Mouse (Mus musculus) urinary bladder, postnatal 14 days (tissue): ENCODE measurements at regions not wholly inside any gene's neighbourhood (a gene's known extent, or its start where the extent isn't known, plus 50 kb on each side); places are given as distances from the start of the nearest gene placed in this dataset.
"Not testable (repeated sequence)": the region's sequence is repeated elsewhere in the genome, so short reads cannot be mapped to it uniquely, and the experiment has no call there.

Source experiments
- DNase-seq: peaks from one replicate; pipeline ENCODE4 v3.0.0; 2021; ENCODE audit warnings: low spot score

- no peak for DNase-seq
Measured at GRCm38 (mm10) chr15:93094202-93095135, 180.5 kb downstream of the Gxylt1 start.

- DNase-seq: no peak
Measured at GRCm38 (mm10) chr15:93091396-93091795, 183.6 kb downstream of the Gxylt1 start.

- peak; percentile 55 for DNase-seq
Measured at GRCm38 (mm10) chr15:93089347-93089746, 185.6 kb downstream of the Gxylt1 start.

DNA sequence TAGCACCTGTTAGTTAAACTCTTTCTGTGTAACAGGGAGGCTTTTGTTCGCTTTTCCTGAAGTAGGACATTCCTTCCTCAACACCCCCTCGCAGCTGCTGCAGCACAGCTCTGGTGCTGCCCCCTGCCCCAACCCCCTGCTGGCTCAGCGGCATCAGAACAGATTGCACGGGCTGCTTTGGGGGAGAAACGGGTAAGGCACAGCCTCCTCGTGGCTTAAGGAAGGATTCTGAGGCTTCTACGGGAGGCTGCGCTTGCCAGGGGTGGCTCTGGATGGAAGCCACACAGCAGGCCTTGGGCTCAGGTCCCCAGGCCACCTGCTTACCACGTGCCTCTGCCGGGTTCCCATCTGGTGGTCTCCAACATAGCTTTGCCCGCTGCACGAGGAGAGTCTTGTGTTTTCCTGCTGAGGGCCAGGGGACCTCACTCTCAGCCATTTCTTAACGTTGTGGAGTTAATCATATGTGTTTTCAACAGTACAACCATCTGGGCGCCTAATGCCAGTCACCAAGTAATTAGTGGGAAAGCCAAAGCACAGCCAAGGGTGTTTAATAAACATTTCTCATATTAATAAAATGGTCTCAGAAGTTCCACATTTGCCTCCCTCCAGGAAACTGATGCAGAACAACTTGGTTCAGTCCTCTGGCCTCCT lies 189.9 kb downstream of the Gxylt1 start:
- no peak for DNase-seq

DNA sequence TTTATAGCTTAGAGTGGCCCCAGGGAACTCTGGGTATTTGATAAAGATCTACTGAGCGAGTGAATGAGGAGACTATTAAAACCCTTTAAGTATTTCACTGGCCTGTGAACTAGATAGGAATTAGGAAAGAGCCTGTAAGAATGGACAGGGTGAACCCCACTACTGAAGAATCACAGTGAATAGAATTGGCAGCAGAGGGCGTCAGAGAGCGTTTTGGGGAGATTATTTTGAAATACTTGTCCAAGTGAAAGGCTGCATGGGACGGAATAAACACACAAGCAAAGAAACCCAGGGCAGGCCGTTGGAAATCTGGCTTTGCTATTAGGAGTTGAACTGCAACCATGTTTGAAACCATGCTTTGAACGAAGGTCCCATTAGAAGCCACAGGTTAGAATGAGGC lies 200.9 kb downstream of the Gxylt1 start:
- DNase-seq: no peak

GRCm38 (mm10) chr15:93062213-93063131 lies 212.5 kb downstream of the Gxylt1 start:
- no peak for DNase-seq

- no peak for DNase-seq
Measured at GRCm38 (mm10) chr15:93053471-93053870, 221.5 kb downstream of the Gxylt1 start.

DNA sequence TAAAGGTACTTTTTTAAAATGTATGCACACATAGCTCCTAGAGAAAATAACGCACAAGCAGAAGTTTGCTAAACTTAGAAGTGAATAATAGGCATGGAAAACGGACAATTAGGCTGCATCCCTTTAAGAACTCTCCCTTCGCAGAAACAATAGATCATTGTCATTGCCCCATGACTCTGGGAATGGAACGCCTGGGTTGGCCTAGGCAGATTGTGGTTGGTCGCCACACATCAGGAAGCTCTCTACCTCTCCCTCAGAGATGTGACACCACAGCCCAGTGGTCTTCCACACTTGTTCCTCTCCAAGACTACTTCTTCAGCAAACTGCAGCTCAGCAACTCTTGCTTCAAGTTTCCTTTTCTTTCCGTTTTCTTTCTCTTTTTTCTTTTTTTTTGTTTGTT lies 247.8 kb downstream of the Gxylt1 start:
- DNase-seq: no peak

GRCm38 (mm10) chr15:93026456-93027078 lies 248.4 kb downstream of the Gxylt1 start:
- no peak for DNase-seq

DNA sequence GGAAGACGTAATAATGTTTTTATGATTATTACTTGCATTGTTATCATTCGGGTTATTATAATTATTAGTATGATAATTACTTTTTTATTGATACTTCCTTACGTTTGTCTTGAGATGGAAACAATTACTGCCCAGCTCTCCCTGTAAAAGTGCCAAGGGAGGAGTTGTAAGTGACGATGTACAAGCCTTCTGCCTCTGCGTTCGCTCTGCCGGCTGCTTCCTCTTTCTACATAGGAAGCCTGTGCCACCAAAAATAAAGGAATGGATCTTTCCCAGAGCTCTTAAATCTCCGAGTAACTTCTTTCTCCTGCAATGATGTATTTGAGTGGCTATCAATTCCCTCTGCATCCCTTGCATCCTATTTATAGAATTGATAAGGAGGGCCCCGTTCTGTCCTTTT lies 249.2 kb downstream of the Gxylt1 start:
- no peak for DNase-seq

DNA sequence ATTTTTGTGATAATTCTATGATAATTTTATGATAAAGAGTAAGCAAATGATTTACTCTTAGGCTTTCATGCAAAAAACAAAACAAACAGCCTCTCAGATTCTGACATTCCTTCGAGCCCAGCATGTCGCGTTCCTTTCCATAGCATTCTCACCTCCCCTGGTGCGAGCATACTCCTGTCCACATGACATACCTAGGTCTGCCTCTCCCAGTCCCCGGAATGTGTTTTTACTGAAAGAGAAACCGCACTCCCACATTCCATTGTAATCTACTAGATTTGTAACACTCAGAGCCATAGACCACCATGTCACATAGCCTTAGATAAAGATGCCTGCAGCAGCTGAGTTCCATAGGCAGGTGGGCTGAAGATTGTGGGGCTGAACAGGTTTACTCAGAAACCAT lies 250.8 kb downstream of the Gxylt1 start:
- DNase-seq: no peak

GRCm38 (mm10) chr15:93011166-93011565 lies 263.8 kb downstream of the Gxylt1 start:
- DNase-seq: no peak

- DNase-seq: no peak
Measured at GRCm38 (mm10) chr15:93010629-93011028, 264.4 kb downstream of the Gxylt1 start.

DNA sequence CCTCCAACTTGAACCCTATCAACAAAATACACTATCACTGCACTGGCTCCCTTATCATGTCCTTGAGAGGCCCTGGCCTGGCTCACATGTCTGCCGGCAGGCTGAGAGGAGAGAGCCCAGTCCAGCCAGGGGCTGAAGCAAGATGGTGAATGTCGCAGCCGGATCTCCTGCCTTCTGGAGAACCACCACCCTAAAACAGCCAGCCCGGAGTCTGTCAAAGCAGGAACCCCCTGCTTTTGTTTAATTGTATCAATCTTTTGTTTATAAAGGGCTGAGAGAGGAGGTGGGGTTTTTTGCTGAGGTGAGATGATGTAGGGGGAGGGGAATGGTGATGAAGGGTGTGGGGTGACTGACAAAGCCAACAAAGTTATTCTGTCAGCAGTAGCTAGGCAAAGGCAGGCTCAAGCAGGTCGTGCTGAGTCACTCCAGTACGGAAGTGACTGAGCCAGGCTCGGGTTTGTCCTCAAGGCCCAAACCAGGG lies 269.2 kb downstream of the Gxylt1 start:
- DNase-seq: peak; percentile 39

- not testable (repeated sequence) for DNase-seq
Measured at GRCm38 (mm10) chr15:93005186-93005585, 269.8 kb downstream of the Gxylt1 start.

DNA sequence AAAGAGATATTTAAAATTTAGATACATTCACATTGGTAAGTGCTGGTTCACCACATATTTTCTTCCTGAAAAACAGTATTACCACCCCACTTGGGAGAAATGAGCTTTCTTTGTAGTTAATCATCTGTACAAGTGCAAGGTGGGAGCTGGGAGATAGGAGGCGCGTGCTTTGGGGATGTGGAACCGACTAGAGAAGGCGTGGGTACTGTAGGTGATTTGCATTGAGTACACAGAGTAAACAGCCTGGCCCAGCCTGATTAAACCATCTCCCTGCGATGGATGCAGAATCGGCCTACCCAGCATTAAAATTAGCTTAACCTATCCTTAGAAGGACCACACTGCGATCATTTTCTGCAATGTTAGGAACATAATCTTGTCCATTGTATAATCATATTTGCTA lies 270.4 kb downstream of the Gxylt1 start:
- no peak for DNase-seq

DNA sequence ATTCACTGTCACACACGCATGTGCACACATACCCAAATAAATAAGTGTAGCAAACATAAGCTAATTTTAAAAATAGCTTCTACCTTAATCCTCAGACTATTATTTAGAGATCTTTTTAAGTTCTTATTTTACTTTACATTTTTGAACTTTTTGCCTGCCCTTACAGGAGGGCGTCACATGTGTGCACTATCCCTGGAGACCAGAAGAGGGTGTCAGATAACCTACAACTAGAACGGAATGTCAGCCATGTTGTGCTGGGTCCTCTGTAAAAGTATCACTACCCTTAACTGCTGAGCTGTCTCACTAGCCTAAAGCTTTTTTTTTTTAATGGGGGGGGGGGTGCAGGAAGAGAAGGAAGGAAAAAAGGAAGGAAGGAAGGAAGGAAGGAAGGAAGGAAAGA lies 271.7 kb downstream of the Gxylt1 start:
- DNase-seq: no peak

GRCm38 (mm10) chr15:93002002-93002904 lies 272.7 kb downstream of the Gxylt1 start:
- DNase-seq: no peak

GRCm38 (mm10) chr15:93001346-93002001 lies 273.5 kb downstream of the Gxylt1 start:
- DNase-seq: no peak

- DNase-seq: no peak
Measured at GRCm38 (mm10) chr15:93000121-93000520, 274.9 kb downstream of the Gxylt1 start.
